Mouse (Mus musculus) forebrain, embryonic 10.5 days (tissue): ENCODE measurements at regions not wholly inside any gene's neighbourhood (a gene's known extent, or its start where the extent isn't known, plus 50 kb on each side); places are given as distances from the start of the nearest gene placed in this dataset.

ENCODE experiments used
- DNase-seq: peaks from one replicate; pipeline ENCODE4 v3.0.0-alpha.2; 2017; ENCODE audit warnings: low spot score; ENCODE audit errors: extremely low spot score
- H3K27ac ChIP-seq: fragments of 300-500 bp; sonication (generic); 2 replicates; pipeline ENCODE4 v1.5.1; 2016; ENCODE audit warnings: mild to moderate bottlenecking
- H3K27me3 ChIP-seq: fragments of 300-500 bp; sonication (generic); 2 replicates; pipeline ENCODE4 v1.6.1; 2016; ENCODE audit warnings: mild to moderate bottlenecking; ENCODE audit not compliant: poor library complexity, severe bottlenecking
- H3K36me3 ChIP-seq: fragments of 300-500 bp; sonication (generic); replicated peaks from 2 replicates; pipeline ENCODE4 v1.6.1; 2016; ENCODE audit warnings: mild to moderate bottlenecking, moderate library complexity
- H3K4me1 ChIP-seq: fragments of 300-500 bp; sonication (generic); 2 replicates; pipeline ENCODE4 v1.6.1; 2016
- H3K4me3 ChIP-seq: fragments of 300-500 bp; sonication (generic); 2 replicates; pipeline ENCODE4 v1.5.1; 2016; ENCODE audit warnings: mild to moderate bottlenecking, moderate library complexity
- H3K9me3 ChIP-seq: fragments of 300-500 bp; sonication (generic); 2 replicates; pipeline ENCODE4 v1.6.1; 2016; ENCODE audit warnings: mild to moderate bottlenecking, moderate library complexity
- WGBS: fragments of 180-500 bp; shearing (Covaris S2); methylation state at CpG from one replicate; pipeline ENCODE4 v1.1.7; 2016; 5-methylcytosine and 5-hydroxymethylcytosine counted together

DNA sequence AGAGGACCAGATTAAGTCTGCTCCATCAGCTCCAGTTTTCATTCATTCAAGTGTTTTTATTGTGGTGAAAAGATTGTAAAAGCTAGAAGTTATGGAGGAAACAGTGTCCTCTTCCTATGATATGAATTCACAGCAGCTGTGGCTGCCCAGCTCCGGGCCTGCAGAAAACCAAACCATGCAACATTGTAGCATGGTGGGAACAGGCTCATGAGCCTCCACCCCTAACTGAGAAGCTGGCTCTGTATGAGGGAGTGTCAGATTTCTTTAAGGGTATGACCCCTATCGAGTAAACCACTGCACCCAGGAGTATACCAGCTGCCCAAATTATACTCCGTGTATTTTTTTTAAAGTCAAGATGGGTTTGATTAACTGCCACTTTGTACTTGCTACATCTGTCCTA, 189.4 kb downstream of the Atp23 start:
- WGBS = 58% methylated on average over 3 of the region's 3 CpGs
- no peak overlapping the region for H3K4me3 ChIP-seq
- H3K36me3 ChIP-seq = no peaks in the 10 kb centered on the region
- no peaks in the 10 kb centered on the region for H3K9me3 ChIP-seq
- DNase-seq = no peak
- H3K27ac ChIP-seq = no peak overlapping the region
- H3K27me3 ChIP-seq = no peaks in the 10 kb centered on the region
- H3K4me1 ChIP-seq = no peaks in the 10 kb centered on the region

DNA sequence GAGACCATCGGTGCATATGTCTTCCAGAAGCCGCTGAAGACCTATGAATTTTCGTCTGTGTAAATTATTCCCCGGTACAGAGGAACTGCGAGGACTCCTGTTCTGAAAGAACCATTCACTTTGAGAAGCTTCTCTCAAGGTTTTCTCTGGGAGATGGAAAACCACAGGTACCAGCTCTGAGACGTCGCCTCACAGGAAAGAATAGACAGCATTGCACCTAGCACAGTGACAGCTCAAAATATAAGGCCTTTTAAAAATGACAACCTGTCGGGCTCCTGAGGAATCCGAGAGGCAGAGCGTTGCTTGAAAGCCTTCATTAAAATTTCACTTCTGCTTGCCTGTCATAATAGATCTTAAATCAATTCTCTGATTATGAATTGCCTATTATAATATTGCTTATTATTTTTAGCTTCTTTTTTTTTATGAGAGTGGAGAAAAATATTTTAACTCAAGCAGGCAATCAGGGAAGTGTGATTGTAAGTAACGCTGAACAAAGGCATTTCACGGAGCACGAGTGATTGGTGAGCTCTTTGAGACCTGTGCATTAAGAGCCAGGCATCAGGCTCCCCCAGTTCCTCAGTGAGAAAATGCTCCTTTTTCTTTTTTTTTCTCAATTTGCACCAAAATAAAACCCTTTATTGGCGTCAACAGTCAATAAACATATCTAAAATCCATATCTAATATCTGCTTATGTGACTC, 191.8 kb downstream of the Atp23 start:
- Histone ChIP-seq H3K9me3 (no peaks in the 10 kb centered on the region), H3K27me3 (no peaks in the 10 kb centered on the region), H3K4me1 (no peaks in the 10 kb centered on the region), H3K36me3 (no peaks in the 10 kb centered on the region), H3K27ac (no peak overlapping the region), H3K4me3 (no peak overlapping the region)
- DNase-seq = no peak
- 89% methylated on average over 14 of the region's 14 CpGs for WGBS

DNA sequence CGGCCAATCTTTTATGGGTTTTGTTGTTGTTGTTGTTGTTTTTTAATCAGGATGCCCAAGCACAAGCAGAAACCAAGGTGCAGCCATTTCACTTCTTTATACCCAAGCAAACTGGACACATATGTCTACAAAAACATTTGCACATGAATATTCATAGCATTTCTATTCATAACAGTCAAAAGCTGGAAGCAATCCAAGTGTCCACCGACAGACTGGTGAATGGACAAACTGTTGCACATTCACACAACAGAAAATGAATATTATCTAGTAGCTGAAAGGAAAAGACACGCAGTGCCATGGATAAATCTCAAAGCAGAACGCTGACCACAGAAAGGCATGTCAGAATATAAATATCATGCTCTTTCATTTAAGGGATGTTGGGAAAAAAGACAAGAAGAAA, 192.4 kb downstream of the Atp23 start:
- no peaks in the 10 kb centered on the region for H3K27me3 ChIP-seq
- no peak overlapping the region for H3K4me3 ChIP-seq
- 90% methylated on average over 4 of the region's 4 CpGs for whole genome bisulfite sequencing
- DNase-seq = no peak
- H3K36me3 ChIP-seq = no peaks in the 10 kb centered on the region
- no peak overlapping the region for H3K27ac ChIP-seq
- no peaks in the 10 kb centered on the region for H3K4me1 ChIP-seq
- no peaks in the 10 kb centered on the region for H3K9me3 ChIP-seq

- H3K4me3 ChIP-seq = no peak overlapping the region
- DNase-seq = no peak
- no peaks in the 10 kb centered on the region for H3K36me3 ChIP-seq
- H3K27me3 ChIP-seq = no peaks in the 10 kb centered on the region
- H3K9me3 ChIP-seq = no peaks in the 10 kb centered on the region
- 81% methylated on average over 4 of the region's 4 CpGs for WGBS
- H3K4me1 ChIP-seq = no peaks in the 10 kb centered on the region
- H3K27ac ChIP-seq = no peak overlapping the region
Observed at GRCm38 (mm10) chr10:126708215-126708614, 192.9 kb downstream of the Atp23 start.

DNA sequence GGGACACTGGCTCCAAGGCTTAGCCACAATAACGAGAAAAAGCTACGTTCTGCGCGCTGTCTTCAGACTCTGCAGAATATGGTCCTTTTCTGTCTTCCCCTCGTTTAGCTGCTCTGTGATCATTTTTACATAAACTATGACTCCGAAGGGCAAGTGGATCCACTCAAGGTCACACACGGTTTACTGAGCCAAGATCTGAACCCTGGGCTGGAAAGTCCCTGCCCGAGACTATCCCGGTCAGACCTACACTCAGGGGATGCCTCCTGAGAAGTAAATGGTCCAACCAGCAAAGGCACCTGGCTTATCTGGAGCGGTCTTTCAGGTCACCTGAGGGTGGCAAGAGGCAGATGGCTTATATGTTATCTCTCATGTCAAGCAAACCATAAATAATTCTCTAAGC, 204.1 kb downstream of the Atp23 start:
- 93% methylated on average over 10 of the region's 10 CpGs for WGBS
- Histone ChIP-seq H3K4me3 (no peak overlapping the region), H3K27ac (no peak overlapping the region), H3K4me1 (peaks cover 5% of the 10 kb centered on the region; the same call in 1 of the 2 replicates), H3K9me3 (no peaks in the 10 kb centered on the region), H3K27me3 (no peaks in the 10 kb centered on the region), H3K36me3 (no peaks in the 10 kb centered on the region)
- DNase-seq = no peak

GRCm38 (mm10) chr10:126690914-126691673, 210.1 kb downstream of the Atp23 start:
- Histone ChIP-seq H3K27me3 (no peaks in the 10 kb centered on the region), H3K4me3 (no peak overlapping the region), H3K36me3 (no peaks in the 10 kb centered on the region), H3K9me3 (no peaks in the 10 kb centered on the region), H3K4me1 (peaks cover 6% of the 10 kb centered on the region), H3K27ac (no peak overlapping the region)
- DNase-seq = no peak
- 58% methylated on average over 25 of the region's 25 CpGs for WGBS

- no peaks in the 10 kb centered on the region for H3K27me3 ChIP-seq
- peak overlapping the region; percentile 75 for H3K27ac ChIP-seq
- peaks cover 28% of the 10 kb centered on the region for H3K4me1 ChIP-seq
- peak; percentile 56 for DNase-seq
- no peaks in the 10 kb centered on the region; the same call in 1 of the 2 replicates for H3K9me3 ChIP-seq
- peak overlapping the region; percentile 36; the same call in 1 of the 2 replicates for H3K4me3 ChIP-seq
- WGBS = 8% methylated on average over 12 of the region's 12 CpGs
- H3K36me3 ChIP-seq = no peaks in the 10 kb centered on the region
Observed at GRCm38 (mm10) chr10:126680275-126681184, 220.6 kb downstream of the Atp23 start.

DNA sequence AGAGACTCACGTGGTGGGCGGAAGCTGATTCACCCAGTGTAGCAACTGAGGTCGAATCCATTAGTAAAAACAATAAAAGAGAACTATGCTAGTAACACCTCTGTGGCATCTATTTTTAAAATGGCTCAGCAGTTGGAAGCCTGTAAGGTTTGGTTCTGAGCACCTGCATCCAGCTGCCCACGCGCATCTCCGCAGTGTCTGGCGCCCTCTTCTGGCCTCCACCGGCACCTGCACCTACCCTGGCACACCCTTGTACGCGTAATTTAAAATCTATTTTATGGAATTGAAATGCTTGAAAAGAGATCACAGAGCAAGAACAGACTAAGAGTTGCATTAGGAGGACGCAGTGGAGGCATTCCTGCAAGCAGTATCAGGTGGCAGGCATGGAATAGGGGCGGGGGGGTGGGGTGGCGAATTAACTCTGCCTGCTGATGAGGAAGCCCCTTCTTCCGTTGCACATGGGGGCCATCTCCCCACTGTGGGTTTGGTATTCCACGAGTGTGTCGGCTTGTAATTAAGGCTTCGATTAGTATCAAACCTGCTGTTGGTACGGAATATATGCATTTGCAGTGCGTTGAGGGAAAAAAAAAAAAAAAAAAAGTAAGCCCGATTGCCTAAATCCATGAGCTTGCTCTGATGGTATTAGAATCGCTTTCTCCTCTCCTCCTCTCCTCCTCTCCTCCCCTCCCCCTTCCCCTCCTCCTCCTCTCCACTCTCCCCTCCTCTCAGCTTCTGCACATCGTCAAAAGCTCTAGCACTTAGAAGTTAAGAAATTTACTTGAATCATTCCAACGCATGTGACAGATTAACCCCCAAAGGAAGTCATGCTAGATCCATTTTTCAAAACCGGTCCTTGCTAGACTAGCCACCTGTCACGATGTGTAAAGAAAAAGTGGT, 221.7 kb downstream of the Atp23 start:
- Histone ChIP-seq H3K27me3 (no peaks in the 10 kb centered on the region), H3K9me3 (no peaks in the 10 kb centered on the region; the same call in 1 of the 2 replicates), H3K27ac (peak overlapping the region; percentile 69), H3K4me3 (peak overlapping the region; percentile 36), H3K4me1 (peaks cover 28% of the 10 kb centered on the region), H3K36me3 (no peaks in the 10 kb centered on the region)
- DNase-seq = peak; percentile 22
- WGBS = 23% methylated on average over 25 of the region's 25 CpGs

DNA sequence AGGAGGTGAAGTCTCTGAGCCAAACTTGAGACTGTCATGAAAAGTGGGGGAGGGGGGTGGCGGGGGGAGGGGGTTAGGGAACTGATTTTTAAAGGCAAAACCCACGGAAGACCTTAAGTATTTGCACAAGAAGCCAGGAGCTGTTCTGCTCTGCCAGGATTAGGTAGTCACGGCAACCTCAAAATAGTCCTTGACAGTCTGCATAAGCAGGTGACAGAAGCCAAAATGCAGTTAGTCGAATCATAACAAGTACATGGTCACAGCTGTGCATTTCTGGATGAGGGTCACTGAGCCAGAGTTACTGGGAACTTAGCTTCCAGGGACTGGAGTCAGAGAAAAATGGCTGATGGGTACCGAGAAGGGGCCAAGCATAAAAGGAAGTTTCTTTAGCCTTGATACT, 227.7 kb downstream of the Atp23 start:
- H3K4me1 ChIP-seq = peaks cover 4% of the 10 kb centered on the region
- H3K27ac ChIP-seq = no peak overlapping the region
- DNase-seq = no peak
- no peaks in the 10 kb centered on the region for H3K36me3 ChIP-seq
- WGBS = 78% methylated on average over 5 of the region's 5 CpGs
- no peaks in the 10 kb centered on the region for H3K27me3 ChIP-seq
- no peaks in the 10 kb centered on the region; the same call in 1 of the 2 replicates for H3K9me3 ChIP-seq
- no peak overlapping the region for H3K4me3 ChIP-seq

- no peak for DNase-seq
- H3K27ac ChIP-seq = no peak overlapping the region
- WGBS = 81% methylated on average over 13 of the region's 13 CpGs
Observed at GRCm38 (mm10) chr10:126664408-126665083, 236.6 kb downstream of the Atp23 start.

DNA sequence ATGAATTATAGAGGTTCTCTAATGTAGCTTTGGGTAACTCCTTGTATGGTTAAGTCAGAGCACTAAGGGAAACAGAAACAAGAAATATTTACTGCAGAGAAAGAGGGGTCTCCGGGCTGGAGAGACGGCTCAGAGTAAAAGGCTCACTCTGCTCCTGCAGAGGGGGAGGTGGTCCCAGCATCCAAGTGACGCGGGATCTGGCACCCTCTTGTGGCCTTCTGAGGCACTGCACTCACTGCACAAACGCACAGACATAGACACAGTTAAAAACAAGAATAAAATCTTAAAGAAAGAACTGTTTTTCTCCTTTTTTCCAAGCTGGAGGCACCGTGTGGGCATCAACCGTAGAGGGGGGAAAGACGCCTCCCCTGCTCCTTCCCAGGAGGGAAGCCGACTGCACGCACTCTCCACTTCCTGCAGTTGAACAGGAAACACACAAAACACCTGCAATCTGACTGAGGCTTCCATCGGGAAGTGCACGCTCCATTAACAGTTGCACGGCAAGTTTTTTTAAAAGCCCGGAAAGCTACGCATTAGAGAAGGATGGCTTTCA, 237.6 kb downstream of the Atp23 start:
- Histone ChIP-seq H3K9me3 (peaks cover 4% of the 10 kb centered on the region; the same call in 1 of the 2 replicates), H3K4me1 (no peaks in the 10 kb centered on the region), H3K27ac (no peak overlapping the region), H3K27me3 (no peaks in the 10 kb centered on the region), H3K36me3 (no peaks in the 10 kb centered on the region), H3K4me3 (no peak overlapping the region)
- WGBS = 82% methylated on average over 15 of the region's 15 CpGs
- DNase-seq = no peak

More at GRCm38 (mm10) chr10:126664408-126665083, 236.6 kb downstream of the Atp23 start:
- H3K27me3 ChIP-seq = no peaks in the 10 kb centered on the region
- no peak overlapping the region for H3K4me3 ChIP-seq
- H3K9me3 ChIP-seq = peaks cover 4% of the 10 kb centered on the region; the same call in 1 of the 2 replicates
- no peaks in the 10 kb centered on the region for H3K4me1 ChIP-seq
- H3K36me3 ChIP-seq = no peaks in the 10 kb centered on the region
